Mouse (Mus musculus) gonadal fat pad, adult 2 months (tissue): Measurements from ENCODE around the gene Ttc9. TPM values are rescaled to one million over a fixed set of nuclear protein-coding genes. Genes with fewer than 3 reads are reported as not detected.

Experiments used
- polyA plus RNA-seq: library from polyadenylated mRNA; depleted of rRNA; stranded (reverse); fragments of >200 nt; gene quantifications from 2 replicates; pipeline ENCODE4 v1.2.3, GENCODE M21; 2012; rRNA removed

Gene Ttc9
- polyA plus RNA-seq, 1 experiment: 3.0 TPM

Other genes with a start within 250 kb of the Ttc9 start
- 0.27 and 0.29 TPM in 2 replicates for gene Adam4, start 209.3 kb upstream of the Ttc9 start, polyA plus RNA-seq
- 86.8 and 152 TPM in 2 replicates for gene Cox16, start 146.1 kb upstream of the Ttc9 start, polyA plus RNA-seq
- gene Gm20498, start 98.3 kb upstream of the Ttc9 start, polyA plus RNA-seq: 15.3 and 15.6 TPM in 2 replicates
- gene Synj2bp, start 98.3 kb upstream of the Ttc9 start, polyA plus RNA-seq: 21.3 and 30.6 TPM in 2 replicates
- gene Adam21, start 62.8 kb upstream of the Ttc9 start, polyA plus RNA-seq: 0.03 and 0.06 TPM in 2 replicates
- gene Med6, start 36.2 kb upstream of the Ttc9 start, polyA plus RNA-seq: 12.0 and 12.9 TPM in 2 replicates
- gene Map3k9, start 149.9 kb downstream of the Ttc9 start, polyA plus RNA-seq: 1.6 and 1.9 TPM in 2 replicates
- gene Pcnx, start 228.8 kb downstream of the Ttc9 start, polyA plus RNA-seq: 30.1 and 42.9 TPM in 2 replicates